Mouse (Mus musculus) bone marrow macrophage, adult 2 months (primary cell): Measurements from ENCODE around the gene Hoxd10.

Experiments
- CTCF ChIP-seq: IDR thresholded peaks from 2 replicates; pipeline ENCODE4 v1.5.1; 2012; ENCODE audit warnings: low read depth, mild to moderate bottlenecking, low read length, moderate library complexity
- POLR2A ChIP-seq: IDR thresholded peaks from 2 replicates; pipeline ENCODE4 v1.6.1; 2012; ENCODE audit warnings: mild to moderate bottlenecking, low read depth, low read length, borderline replicate concordance

DNA sequence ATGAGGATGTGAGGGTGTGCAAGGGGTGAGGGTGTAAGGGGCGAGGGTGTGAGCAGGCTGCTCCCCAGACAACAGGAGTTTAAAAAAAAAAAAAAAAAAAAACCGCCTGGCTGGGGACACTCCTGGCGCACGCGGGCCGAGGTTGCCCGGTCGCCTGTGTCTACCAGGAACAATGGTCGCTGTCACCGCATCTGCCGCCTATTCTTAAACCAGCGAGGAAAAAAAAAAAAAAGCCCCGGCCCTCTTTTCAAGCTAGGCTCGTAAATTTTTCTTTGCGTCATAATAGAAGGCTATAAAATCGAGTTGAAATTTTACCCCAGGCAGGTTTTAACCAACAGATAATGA lies 41.6 kb downstream of the Hoxd10 start:
- TF ChIP-seq CTCF: no peak
- no peak for TF ChIP-seq POLR2A
